Mouse (Mus musculus): ENCODE results near the gene Gnaq.

Gnaq gene

GRCm38 (mm10) chr19:16201356-16201755 lies 68.7 kb downstream of the Gnaq start:
- DNase-seq (ENCODE audit: low spot score in 2 of 2): no peak

GRCm38 (mm10) chr19:16204776-16205680 lies 72.4 kb downstream of the Gnaq start:
- no peak for DNase-seq (ENCODE audit: low spot score in 2 of 2)

- DNase-seq (ENCODE audit: low spot score in 2 of 2): no peak
Observed at GRCm38 (mm10) chr19:16209616-16210015, 77.0 kb downstream of the Gnaq start.

- no peak for DNase-seq (ENCODE audit: low spot score in 2 of 2)
Observed at GRCm38 (mm10) chr19:16214946-16215345, 82.3 kb downstream of the Gnaq start.

GRCm38 (mm10) chr19:16215430-16216016 lies 82.9 kb downstream of the Gnaq start:
- DNase-seq (ENCODE audit: low spot score in 2 of 2): no peak

- no peak for DNase-seq (ENCODE audit: low spot score in 2 of 2)
Observed at GRCm38 (mm10) chr19:16219978-16220377, 87.3 kb downstream of the Gnaq start.

- no peak for DNase-seq (ENCODE audit: low spot score in 2 of 2)
Observed at GRCm38 (mm10) chr19:16222526-16222925, 89.9 kb downstream of the Gnaq start.

- DNase-seq (ENCODE audit: low spot score in 2 of 2): no peak
Observed at GRCm38 (mm10) chr19:16223126-16223525, 90.5 kb downstream of the Gnaq start.

GRCm38 (mm10) chr19:16224831-16225230 lies 92.2 kb downstream of the Gnaq start:
- DNase-seq (ENCODE audit: low spot score in 2 of 2): no peak

GRCm38 (mm10) chr19:16231584-16231983 lies 99.0 kb downstream of the Gnaq start:
- DNase-seq (ENCODE audit: low spot score in 2 of 2): no peak

GRCm38 (mm10) chr19:16235594-16235993 lies 103.0 kb downstream of the Gnaq start:
- no peak for DNase-seq (ENCODE audit: low spot score in 2 of 2)

- DNase-seq (ENCODE audit: low spot score in 2 of 2): no peak
Observed at GRCm38 (mm10) chr19:16237034-16237433, 104.4 kb downstream of the Gnaq start.

GRCm38 (mm10) chr19:16238072-16238471 lies 105.4 kb downstream of the Gnaq start:
- no peak for DNase-seq (ENCODE audit: low spot score in 2 of 2)

- no peak for DNase-seq (ENCODE audit: low spot score in 2 of 2)
Observed at GRCm38 (mm10) chr19:16238512-16238911, 105.9 kb downstream of the Gnaq start.

GRCm38 (mm10) chr19:16242708-16243107 lies 110.1 kb downstream of the Gnaq start:
- no peak for DNase-seq (ENCODE audit: low spot score in 2 of 2)

- DNase-seq (ENCODE audit: low spot score in 2 of 2): no peak
Observed at GRCm38 (mm10) chr19:16249025-16249424, 116.4 kb downstream of the Gnaq start.

- no peak for DNase-seq (ENCODE audit: low spot score in 2 of 2)
Observed at GRCm38 (mm10) chr19:16250921-16251320, 118.3 kb downstream of the Gnaq start.

- no peak for DNase-seq (ENCODE audit: low spot score in 2 of 2)
Observed at GRCm38 (mm10) chr19:16251819-16252218, 119.2 kb downstream of the Gnaq start.

- no peak for DNase-seq (ENCODE audit: low spot score in 2 of 2)
Observed at GRCm38 (mm10) chr19:16252696-16253095, 120.1 kb downstream of the Gnaq start.

GRCm38 (mm10) chr19:16254881-16255280 lies 122.2 kb downstream of the Gnaq start:
- DNase-seq (ENCODE audit: low spot score in 2 of 2): no peak

GRCm38 (mm10) chr19:16255294-16255693 lies 122.7 kb downstream of the Gnaq start:
- DNase-seq (ENCODE audit: low spot score in 2 of 2): no peak

GRCm38 (mm10) chr19:16258766-16259355 lies 126.2 kb downstream of the Gnaq start:
- DNase-seq (ENCODE audit: low spot score in 2 of 2): no peak

Measured in cerebellum, postnatal 4 days (tissue).